Mouse (Mus musculus) embryonic facial prominence, embryonic 15.5 days (tissue): ENCODE measurements around the gene Glrp1. TPM values are rescaled to one million over a fixed set of nuclear protein-coding genes. Genes with fewer than 3 reads are reported as not detected.

Source experiments
- ATAC-seq: fragments of 200-750 bp; cut with Nextera tagmentation; 2 replicates; pipeline ENCODE4 v1.8.0; 2017; ENCODE audit warnings: low read depth, moderate TSS enrichment; ENCODE audit not compliant: insufficient number of reproducible peaks, low FRiP score, low TSS enrichment
- H3K27ac ChIP-seq: fragments of 300-500 bp; sonication (generic); replicated peaks from 2 replicates; pipeline ENCODE4 v1.5.1; 2015; ENCODE audit warnings: mild to moderate bottlenecking, inconsistent platforms
- H3K27me3 ChIP-seq: fragments of 300-500 bp; sonication (generic); 2 replicates; pipeline ENCODE4 v1.6.1; 2015; ENCODE audit warnings: inconsistent platforms
- H3K36me3 ChIP-seq: fragments of 300-500 bp; sonication (generic); 2 replicates; pipeline ENCODE4 v1.6.1; 2015; ENCODE audit warnings: mild to moderate bottlenecking, inconsistent platforms
- H3K4me1 ChIP-seq: fragments of 300-500 bp; sonication (generic); 2 replicates; pipeline ENCODE4 v1.6.1; 2015; ENCODE audit warnings: inconsistent platforms
- H3K4me2 ChIP-seq: fragments of 300-500 bp; sonication (generic); replicated peaks from 2 replicates; pipeline ENCODE4 v1.6.1; 2015; ENCODE audit warnings: mild to moderate bottlenecking, inconsistent platforms
- H3K4me3 ChIP-seq: fragments of 300-500 bp; sonication (generic); replicated peaks from 2 replicates; pipeline ENCODE4 v1.5.1; 2015; ENCODE audit warnings: mild to moderate bottlenecking, inconsistent platforms
- H3K9ac ChIP-seq: fragments of 300-500 bp; sonication (generic); 2 replicates; pipeline ENCODE4 v1.6.1; 2015; ENCODE audit warnings: inconsistent platforms
- H3K9me3 ChIP-seq: fragments of 300-500 bp; sonication (generic); replicated peaks from 2 replicates; pipeline ENCODE4 v1.6.1; 2016; ENCODE audit warnings: inconsistent platforms
- WGBS: fragments of 180-500 bp; shearing (Covaris S2); methylation state at CpG from one replicate; pipeline ENCODE4 v1.1.7; 2015; 5-methylcytosine and 5-hydroxymethylcytosine counted together
- polyA plus RNA-seq: library from polyadenylated mRNA; unstranded; fragments of >200 nt; fragmentation: Nextera tagmentation; extraction: Ambion mirVana; gene quantifications from 2 replicates; pipeline ENCODE4 v1.2.1, GENCODE M21; 2015

Glrp1 gene
- polyA plus RNA-seq, 1 experiment from 2014 or later = 0.13 TPM

- Histone ChIP-seq H3K27me3 (no peaks in the 10 kb centered on the region), H3K4me2 (no peak overlapping the region), H3K9ac (no peak overlapping the region), H3K4me3 (no peak overlapping the region), H3K4me1 (no peaks in the 10 kb centered on the region), H3K27ac (no peak overlapping the region), H3K36me3 (no peaks in the 10 kb centered on the region), H3K9me3 (no peaks in the 10 kb centered on the region)
- 38% methylated on average over 6 of the region's 6 CpGs for WGBS
- peak; percentile 69; the same call in 1 of the 2 replicates for ATAC-seq
These were observed 16.3 kb upstream of the Glrp1 start for GRCm38 (mm10) chr1:88526161-88526560.

- peak overlapping the region; percentile 48; the same call in 1 of the 2 replicates for H3K27ac ChIP-seq
- H3K36me3 ChIP-seq = no peaks in the 10 kb centered on the region
- no peaks in the 10 kb centered on the region for H3K27me3 ChIP-seq
- H3K4me1 ChIP-seq = no peaks in the 10 kb centered on the region
- no peak for ATAC-seq
- H3K4me2 ChIP-seq = no peak overlapping the region
- H3K4me3 ChIP-seq = no peak overlapping the region
- no peaks in the 10 kb centered on the region for H3K9me3 ChIP-seq
- WGBS = 65% methylated on average over 3 of the region's 3 CpGs
- no peak overlapping the region for H3K9ac ChIP-seq
These were observed 15.8 kb upstream of the Glrp1 start for GRCm38 (mm10) chr1:88525622-88526021.

GRCm38 (mm10) chr1:88521170-88521747 lies 11.4 kb upstream of the Glrp1 start:
- no peaks in the 10 kb centered on the region for H3K4me1 ChIP-seq
- no peaks in the 10 kb centered on the region for H3K36me3 ChIP-seq
- H3K4me3 ChIP-seq = no peak overlapping the region
- no peak for ATAC-seq
- H3K9ac ChIP-seq = no peak overlapping the region
- 72% methylated on average over 11 of the region's 11 CpGs for WGBS
- H3K27ac ChIP-seq = no peak overlapping the region
- H3K4me2 ChIP-seq = no peak overlapping the region
- H3K9me3 ChIP-seq = no peaks in the 10 kb centered on the region
- H3K27me3 ChIP-seq = no peaks in the 10 kb centered on the region

GRCm38 (mm10) chr1:88513613-88514012 lies 3.7 kb upstream of the Glrp1 start:
- Histone ChIP-seq H3K27ac (no peak overlapping the region), H3K9ac (no peak overlapping the region), H3K27me3 (no peaks in the 10 kb centered on the region), H3K4me3 (no peak overlapping the region), H3K4me1 (no peaks in the 10 kb centered on the region), H3K4me2 (no peak overlapping the region), H3K9me3 (no peaks in the 10 kb centered on the region), H3K36me3 (no peaks in the 10 kb centered on the region)
- 84% methylated on average over 5 of the region's 5 CpGs for WGBS
- ATAC-seq = no peak

- no peaks in the 10 kb centered on the region for H3K4me1 ChIP-seq
- no peaks in the 10 kb centered on the region for H3K9me3 ChIP-seq
- no peak for ATAC-seq
- 71% methylated on average over 8 of the region's 8 CpGs for WGBS
- H3K9ac ChIP-seq = no peak overlapping the region
- H3K27ac ChIP-seq = no peak overlapping the region
- H3K4me2 ChIP-seq = no peak overlapping the region
- H3K36me3 ChIP-seq = no peaks in the 10 kb centered on the region
- no peaks in the 10 kb centered on the region for H3K27me3 ChIP-seq
- H3K4me3 ChIP-seq = no peak overlapping the region
These were observed 2.0 kb downstream of the Glrp1 start for GRCm38 (mm10) chr1:88507886-88508285.

GRCm38 (mm10) chr1:88507214-88507613 lies 2.7 kb downstream of the Glrp1 start:
- H3K27me3 ChIP-seq = no peaks in the 10 kb centered on the region
- H3K36me3 ChIP-seq = no peaks in the 10 kb centered on the region
- H3K4me2 ChIP-seq = no peak overlapping the region
- H3K4me1 ChIP-seq = no peaks in the 10 kb centered on the region
- 68% methylated on average over 5 of the region's 5 CpGs for WGBS
- no peak overlapping the region for H3K27ac ChIP-seq
- no peaks in the 10 kb centered on the region for H3K9me3 ChIP-seq
- H3K9ac ChIP-seq = no peak overlapping the region
- no peak for ATAC-seq
- no peak overlapping the region for H3K4me3 ChIP-seq

- whole genome bisulfite sequencing = 66% methylated on average over 5 of the region's 5 CpGs
- Histone ChIP-seq H3K4me3 (no peak overlapping the region), H3K27ac (no peak overlapping the region), H3K36me3 (no peaks in the 10 kb centered on the region), H3K27me3 (no peaks in the 10 kb centered on the region), H3K9me3 (no peaks in the 10 kb centered on the region), H3K4me1 (no peaks in the 10 kb centered on the region), H3K9ac (no peak overlapping the region), H3K4me2 (no peak overlapping the region)
- no peak for ATAC-seq
These were observed 3.5 kb downstream of the Glrp1 start for GRCm38 (mm10) chr1:88506412-88506811.

- no peaks in the 10 kb centered on the region for H3K4me1 ChIP-seq
- H3K36me3 ChIP-seq = no peaks in the 10 kb centered on the region
- no peak for ATAC-seq
- H3K4me2 ChIP-seq = no peak overlapping the region
- no peaks in the 10 kb centered on the region for H3K9me3 ChIP-seq
- 71% methylated on average over 6 of the region's 6 CpGs for WGBS
- H3K27ac ChIP-seq = no peak overlapping the region
- H3K27me3 ChIP-seq = no peaks in the 10 kb centered on the region
- no peak overlapping the region for H3K9ac ChIP-seq
- H3K4me3 ChIP-seq = no peak overlapping the region
These were observed 4.2 kb downstream of the Glrp1 start for GRCm38 (mm10) chr1:88505697-88506096.

GRCm38 (mm10) chr1:88504531-88504945 lies 5.3 kb downstream of the Glrp1 start:
- 22% methylated on average over 7 of the region's 7 CpGs for WGBS
- H3K9me3 ChIP-seq = no peaks in the 10 kb centered on the region
- ATAC-seq = no peak

GRCm38 (mm10) chr1:88502822-88503221 lies 7.0 kb downstream of the Glrp1 start:
- 96% methylated on average over 1 of the region's 1 CpGs for WGBS
- no peaks in the 10 kb centered on the region for H3K9me3 ChIP-seq
- no peaks in the 10 kb centered on the region for H3K27me3 ChIP-seq
- ATAC-seq = no peak
- no peak overlapping the region for H3K4me3 ChIP-seq
- no peak overlapping the region for H3K9ac ChIP-seq
- no peak overlapping the region for H3K27ac ChIP-seq
- H3K4me2 ChIP-seq = no peak overlapping the region
- H3K36me3 ChIP-seq = no peaks in the 10 kb centered on the region
- H3K4me1 ChIP-seq = no peaks in the 10 kb centered on the region

More at GRCm38 (mm10) chr1:88504531-88504945, 5.3 kb downstream of the Glrp1 start:
- H3K9ac ChIP-seq = no peak overlapping the region
- no peaks in the 10 kb centered on the region for H3K4me1 ChIP-seq
- no peaks in the 10 kb centered on the region for H3K27me3 ChIP-seq
- H3K4me2 ChIP-seq = no peak overlapping the region
- no peak overlapping the region for H3K27ac ChIP-seq
- H3K4me3 ChIP-seq = no peak overlapping the region
- H3K36me3 ChIP-seq = no peaks in the 10 kb centered on the region

- H3K36me3 ChIP-seq = no peaks in the 10 kb centered on the region
- H3K9ac ChIP-seq = no peak overlapping the region
- H3K27me3 ChIP-seq = no peaks in the 10 kb centered on the region
- H3K9me3 ChIP-seq = no peaks in the 10 kb centered on the region
- no peak overlapping the region for H3K27ac ChIP-seq
- WGBS = 79% methylated on average over 11 of the region's 11 CpGs
- no peak for ATAC-seq
- no peaks in the 10 kb centered on the region for H3K4me1 ChIP-seq
- H3K4me3 ChIP-seq = no peak overlapping the region
- H3K4me2 ChIP-seq = no peak overlapping the region
These were observed 10.6 kb downstream of the Glrp1 start for GRCm38 (mm10) chr1:88499230-88499737.

- Histone ChIP-seq H3K36me3 (no peaks in the 10 kb centered on the region), H3K27me3 (no peaks in the 10 kb centered on the region), H3K4me3 (no peak overlapping the region), H3K9me3 (no peaks in the 10 kb centered on the region), H3K4me1 (no peaks in the 10 kb centered on the region), H3K4me2 (no peak overlapping the region), H3K9ac (no peak overlapping the region), H3K27ac (no peak overlapping the region)
- 84% methylated on average over 3 of the region's 3 CpGs for WGBS
- no peak for ATAC-seq
These were observed 12.5 kb downstream of the Glrp1 start for GRCm38 (mm10) chr1:88497407-88497806.
